Mouse (Mus musculus) forebrain, postnatal 0 days (tissue): ENCODE data around the gene Rasgef1b. TPM values are rescaled to one million over a fixed set of nuclear protein-coding genes. Genes with fewer than 3 reads are reported as not detected.
A peak's percentile ranks its signal among the peaks of the same experiment; 100 is the strongest.

ENCODE experiments used
- ATAC-seq: fragments of 200-750 bp; cut with Nextera tagmentation; 2 replicates; pipeline ENCODE4 v1.8.0; 2017; ENCODE audit warnings: mild to moderate bottlenecking, moderate library complexity
- DNase-seq: peaks from one replicate; pipeline ENCODE4 v3.0.0-alpha.2; 2015
- H3K27ac ChIP-seq: fragments of 300-500 bp; sonication (generic); 2 replicates; pipeline ENCODE4 v1.5.1; 2014; ENCODE audit warnings: low read depth, mild to moderate bottlenecking, antibody characterized with exemption, low read length, moderate library complexity, mixed read lengths
- H3K27me3 ChIP-seq: fragments of 300-500 bp; sonication (generic); 2 replicates; pipeline ENCODE4 v1.6.1; 2014; ENCODE audit warnings: mild to moderate bottlenecking, low read length, mixed read lengths; ENCODE audit not compliant: insufficient read depth
- H3K36me3 ChIP-seq: fragments of 300-500 bp; sonication (generic); 2 replicates; pipeline ENCODE4 v1.6.1; 2014; ENCODE audit warnings: mild to moderate bottlenecking, moderate library complexity; ENCODE audit not compliant: insufficient read depth
- H3K4me1 ChIP-seq: fragments of 300-500 bp; sonication (generic); 2 replicates; pipeline ENCODE4 v1.6.1; 2014; ENCODE audit warnings: antibody characterized with exemption; ENCODE audit not compliant: insufficient read depth
- H3K4me2 ChIP-seq: fragments of 300-500 bp; sonication (generic); 2 replicates; pipeline ENCODE4 v1.6.1; 2014; ENCODE audit warnings: low read depth, mild to moderate bottlenecking, moderate library complexity
- H3K4me3 ChIP-seq: fragments of 300-500 bp; sonication (generic); 2 replicates; pipeline ENCODE4 v1.5.1; 2014; ENCODE audit warnings: low read depth, low read length, mixed read lengths
- H3K9ac ChIP-seq: fragments of 300-500 bp; sonication (generic); 2 replicates; pipeline ENCODE4 v1.6.1; 2014; ENCODE audit warnings: mild to moderate bottlenecking
- H3K9me3 ChIP-seq: fragments of 300-500 bp; sonication (generic); 2 replicates; pipeline ENCODE4 v1.6.1; 2016; ENCODE audit warnings: low read length
- CTCF ChIP-seq: sonication (generic); IDR thresholded peaks from 2 replicates; pipeline ENCODE4 v1.5.1; 2016; ENCODE audit warnings: antibody characterized with exemption, control low read depth, low read depth
- WGBS: fragments of 180-500 bp; shearing (Covaris S2); extraction: QIAGEN DNeasy Blood & Tissue Kit; methylation state at CpG from one replicate; pipeline ENCODE4 v1.1.7; 2014; 5-methylcytosine and 5-hydroxymethylcytosine counted together
- polyA plus RNA-seq: library from polyadenylated mRNA; unstranded; fragments of >200 nt; fragmentation: Nextera tagmentation; extraction: Ambion mirVana; gene quantifications from 2 replicates; pipeline ENCODE4 v1.2.1, GENCODE M21; 2015
- total RNA-seq: library from RNA; depleted of rRNA; stranded (reverse); fragments of >200 nt; gene quantifications from 2 replicates; pipeline ENCODE4 v1.2.3, GENCODE M21; 2014

Gene Rasgef1b
- total and polyA plus RNA-seq, 2 experiments from 2014 or later = 49.6 to 51.0 TPM

DNA sequence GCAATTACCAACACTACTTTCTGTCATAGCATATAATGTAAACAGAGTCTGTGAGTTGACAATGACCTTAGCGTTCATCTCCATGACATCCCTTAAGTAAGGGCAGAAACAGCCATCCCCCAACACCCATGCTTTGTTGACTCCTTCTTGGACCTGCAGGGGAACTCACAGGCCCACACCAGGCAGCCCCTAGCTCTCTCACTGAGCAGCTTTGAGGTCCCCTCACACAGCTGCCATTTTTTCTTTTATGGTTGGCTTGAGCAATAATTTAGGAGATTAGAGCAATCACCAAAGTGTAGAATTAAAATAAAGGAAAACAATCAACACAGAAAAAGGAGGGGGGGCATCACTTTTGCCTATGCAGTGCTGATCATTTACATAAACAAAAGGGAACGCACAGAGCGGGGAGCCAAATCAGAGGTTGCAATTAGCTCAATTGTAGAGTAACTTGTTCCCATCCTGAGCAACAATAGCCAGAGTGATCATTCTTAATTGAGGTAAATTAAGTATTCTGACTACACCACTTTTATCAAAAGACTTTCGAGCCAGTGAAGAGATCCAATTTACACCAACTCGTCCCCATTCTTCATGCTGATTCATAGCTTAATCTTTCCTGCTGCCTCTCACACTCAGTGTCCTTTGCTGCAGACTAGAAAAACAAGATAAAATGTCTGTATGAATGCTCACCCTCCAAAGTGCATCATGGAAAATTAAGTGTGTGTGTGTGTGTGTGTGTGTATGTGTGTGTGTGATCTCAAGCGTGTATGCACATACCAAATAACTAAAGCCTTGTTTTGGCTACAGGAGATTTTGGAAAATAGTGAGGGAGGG lies 184.0 kb downstream of the Rasgef1b start:
- Histone ChIP-seq H3K4me3 (no peak overlapping the region), H3K9ac (no peak overlapping the region), H3K27ac (no peak overlapping the region), H3K4me2 (no peak overlapping the region), H3K4me1 (0 out of 2 replicates have a peak, but pooled peaks cover 7% of the 10 kb centered on the region), H3K27me3 (no peaks in the 10 kb centered on the region), H3K9me3 (no peaks in the 10 kb centered on the region), H3K36me3 (no peaks in the 10 kb centered on the region)
- WGBS = 19% methylated on average over 6 of the region's 6 CpGs
- ATAC-seq (peak; percentile 89), DNase-seq (peak; percentile 46)
- TF ChIP-seq CTCF = no peak

DNA sequence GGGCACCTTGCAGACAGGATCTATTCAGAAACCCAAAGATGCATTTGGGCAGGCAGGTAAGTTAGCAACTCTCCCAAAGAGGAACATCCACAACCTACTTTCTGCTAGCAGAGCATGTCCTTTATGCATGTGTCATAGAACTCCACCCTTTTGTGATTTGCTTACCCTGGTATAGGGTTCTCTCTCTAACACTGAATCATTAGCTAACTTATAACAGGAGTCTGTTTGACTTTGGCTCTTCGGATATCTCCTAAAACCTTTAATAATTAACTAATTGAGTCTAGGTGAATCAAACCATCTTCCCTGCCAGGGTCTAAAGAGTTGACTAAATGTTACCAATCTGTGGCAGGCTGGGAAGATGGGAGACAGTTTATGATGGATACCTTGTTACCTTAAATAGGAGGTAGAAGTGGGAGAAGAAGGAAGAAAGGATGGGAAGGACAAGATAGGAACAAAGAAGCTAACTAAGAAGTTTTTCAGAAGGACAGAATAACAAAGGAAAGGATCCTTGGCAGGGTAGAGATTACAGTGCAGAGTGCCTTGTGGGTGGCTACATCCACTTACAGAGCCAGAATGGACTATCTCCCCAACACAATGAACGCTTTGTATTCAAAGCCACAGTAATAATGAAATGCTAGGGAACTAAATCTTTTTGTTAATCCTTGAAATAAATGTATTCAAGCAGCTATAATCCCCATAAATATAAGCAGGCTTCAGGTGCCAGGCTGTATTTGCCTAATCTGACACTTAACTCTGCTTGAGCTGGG lies 186.7 kb downstream of the Rasgef1b start:
- Histone ChIP-seq H3K27ac (no peak overlapping the region), H3K4me3 (no peak overlapping the region), H3K9me3 (no peaks in the 10 kb centered on the region), H3K36me3 (no peaks in the 10 kb centered on the region), H3K9ac (no peak overlapping the region), H3K4me2 (no peak overlapping the region), H3K4me1 (0 out of 2 replicates have a peak, but pooled peaks cover 7% of the 10 kb centered on the region), H3K27me3 (no peaks in the 10 kb centered on the region)
- DNase-seq (no peak), ATAC-seq (no peak)
- 64% methylated on average over 2 of the region's 2 CpGs for WGBS
- no peak for TF ChIP-seq CTCF

DNA sequence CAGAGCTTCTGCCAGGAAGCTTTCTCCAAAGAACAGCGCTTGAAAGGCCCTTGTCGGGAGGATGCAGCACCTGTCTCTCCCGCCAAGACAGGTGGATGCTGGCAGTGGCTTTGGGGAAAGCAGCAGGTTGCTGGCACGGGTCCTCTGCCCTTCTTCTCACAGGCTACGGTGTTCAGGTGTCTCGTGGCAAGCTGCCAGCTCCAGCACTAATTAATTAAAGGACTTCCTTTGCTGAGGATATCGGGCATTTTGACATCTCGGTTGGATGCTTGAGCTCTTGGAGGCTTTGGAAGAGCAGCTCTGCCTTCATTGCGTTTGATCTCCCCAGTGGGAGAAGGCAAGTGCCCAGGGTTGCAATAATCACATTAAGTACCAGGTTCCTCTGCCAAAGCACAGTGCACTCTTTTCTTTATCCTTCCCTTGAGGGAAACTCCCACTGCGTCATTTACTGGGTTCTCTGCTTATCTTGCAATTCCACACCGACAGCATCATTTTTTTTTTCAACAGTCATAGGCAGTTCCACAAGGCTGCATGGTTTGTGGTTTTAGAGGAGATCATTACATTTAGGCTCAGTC lies 187.5 kb downstream of the Rasgef1b start:
- no peak overlapping the region for H3K9ac ChIP-seq
- DNase-seq = no peak
- no peak overlapping the region for H3K4me2 ChIP-seq
- H3K4me1 ChIP-seq = 0 out of 2 replicates have a peak, but pooled peaks cover 7% of the 10 kb centered on the region
- no peak for TF ChIP-seq CTCF
- 21% methylated on average over 11 of the region's 11 CpGs for WGBS
- H3K27ac ChIP-seq = no peak overlapping the region
- H3K27me3 ChIP-seq = no peaks in the 10 kb centered on the region
- no peak for ATAC-seq
- H3K9me3 ChIP-seq = no peaks in the 10 kb centered on the region
- no peaks in the 10 kb centered on the region for H3K36me3 ChIP-seq
- H3K4me3 ChIP-seq = no peak overlapping the region

GRCm38 (mm10) chr5:99533416-99533815 lies 195.4 kb downstream of the Rasgef1b start:
- Histone ChIP-seq H3K27me3 (no peaks in the 10 kb centered on the region), H3K4me1 (no peaks in the 10 kb centered on the region), H3K36me3 (no peaks in the 10 kb centered on the region), H3K27ac (no peak overlapping the region), H3K9ac (no peak overlapping the region), H3K9me3 (no peaks in the 10 kb centered on the region), H3K4me2 (no peak overlapping the region), H3K4me3 (no peak overlapping the region)
- TF ChIP-seq CTCF = no peak
- DNase-seq = no peak
- 45% methylated on average over 7 of the region's 7 CpGs for WGBS
- no peak for ATAC-seq

DNA sequence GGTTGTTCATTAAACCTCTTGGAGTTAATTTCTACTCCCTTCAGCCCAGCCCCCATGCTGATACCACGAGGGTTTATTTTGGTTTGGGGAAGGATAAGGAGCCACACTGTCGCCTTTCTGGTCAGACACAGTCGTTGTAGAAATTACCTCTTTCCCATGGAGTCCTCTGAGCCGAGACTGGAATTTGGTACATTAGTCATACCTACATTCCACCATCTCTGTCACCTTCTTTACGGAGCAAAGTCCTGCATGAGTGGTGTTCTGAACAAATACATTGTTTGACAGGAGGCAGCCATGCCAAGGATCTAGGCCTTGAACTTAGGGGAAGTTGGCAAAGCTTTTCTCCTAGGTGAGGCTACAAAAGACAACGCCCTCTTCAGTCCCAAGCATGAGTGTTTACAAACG lies 202.1 kb downstream of the Rasgef1b start:
- no peak overlapping the region for H3K4me2 ChIP-seq
- H3K4me3 ChIP-seq = no peak overlapping the region
- TF ChIP-seq CTCF = no peak
- H3K36me3 ChIP-seq = no peaks in the 10 kb centered on the region
- WGBS = 86% methylated on average over 7 of the region's 7 CpGs
- DNase-seq (no peak), ATAC-seq (no peak)
- peaks cover 12% of the 10 kb centered on the region for H3K4me1 ChIP-seq
- no peak overlapping the region for H3K9ac ChIP-seq
- H3K27me3 ChIP-seq = no peaks in the 10 kb centered on the region
- H3K27ac ChIP-seq = no peak overlapping the region
- H3K9me3 ChIP-seq = no peaks in the 10 kb centered on the region

GRCm38 (mm10) chr5:99525649-99526048 lies 203.2 kb downstream of the Rasgef1b start:
- no peaks in the 10 kb centered on the region for H3K27me3 ChIP-seq
- WGBS = 83% methylated on average over 4 of the region's 4 CpGs
- no peak for ATAC-seq

More at GRCm38 (mm10) chr5:99525649-99526048, 203.2 kb downstream of the Rasgef1b start:
- no peak for DNase-seq
- TF ChIP-seq CTCF = no peak
- peaks cover 19% of the 10 kb centered on the region for H3K4me1 ChIP-seq
- no peak overlapping the region for H3K4me2 ChIP-seq
- H3K9me3 ChIP-seq = no peaks in the 10 kb centered on the region
- no peak overlapping the region for H3K9ac ChIP-seq
- H3K27ac ChIP-seq = no peak overlapping the region
- H3K4me3 ChIP-seq = no peak overlapping the region
- no peaks in the 10 kb centered on the region for H3K36me3 ChIP-seq
